ENCODE assay signal across 20 mouse cellular contexts in the genomic region with DNA sequence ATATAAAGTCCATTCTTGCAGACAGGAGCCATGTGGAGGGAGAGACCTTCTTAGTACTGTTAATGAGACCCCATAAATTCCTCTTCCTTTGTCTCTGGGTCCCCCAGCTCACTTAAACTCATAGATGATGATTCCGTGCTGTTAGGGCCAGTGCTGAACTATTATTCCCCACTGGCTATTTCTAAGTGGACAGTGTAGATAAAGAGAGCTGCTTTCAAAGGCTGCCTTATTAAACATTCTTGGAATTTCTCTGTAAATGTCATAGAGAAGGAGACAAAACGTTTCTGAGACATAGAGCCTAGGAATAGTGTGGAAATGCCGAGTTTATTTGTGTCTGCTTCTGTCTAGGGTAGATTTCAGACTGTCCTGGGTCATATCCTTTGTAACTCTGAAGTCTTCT.
"Had no signal": no experiment of that assay in that cellular context is flagged by ENCODE, and none has a peak within 500 bp of the region (broad histone marks: within the 10 kb centered on the region; RNA-seq: fewer than 3 reads in every experiment).

No protein-coding gene starts in this region.

- H3K9ac ChIP-seq: lung, embryonic 14.5 days; midbrain, embryonic 12.5 days; neural tube, embryonic 13.5 days; neural tube, embryonic 15.5 days had no signal

- DNase-seq: lung, adult 18-20 months; lung, embryonic 14.5 days; lung, postnatal 14 days; lung, postnatal 4 days; midbrain, embryonic 14.5 days; retina, postnatal 1 day; right cerebral cortex, adult 18-20 months; right cerebral cortex, postnatal 25 days; right cerebral cortex, postnatal 4 days; spleen, adult 18-20 months; thymus, adult 18-20 months; thymus, postnatal 14 days; thymus, postnatal 36 days had no signal

- ATAC-seq: lung, postnatal 0 days; midbrain, embryonic 16.5 days had no signal

- H3K36me3 ChIP-seq: midbrain, embryonic 10.5 days; midbrain, embryonic 12.5 days; neural tube, embryonic 13.5 days; neural tube, embryonic 15.5 days had no signal

- H3K4me1 ChIP-seq: midbrain, embryonic 10.5 days; midbrain, embryonic 12.5 days; neural tube, embryonic 13.5 days; neural tube, embryonic 15.5 days had no signal

- H3K4me2 ChIP-seq: lung, embryonic 14.5 days; midbrain, embryonic 12.5 days; neural tube, embryonic 13.5 days; neural tube, embryonic 15.5 days had no signal

- H3K4me3 ChIP-seq: midbrain, embryonic 10.5 days; midbrain, embryonic 12.5 days; myocyte; neural tube, embryonic 13.5 days; neural tube, embryonic 15.5 days had no signal

- H3K9me3 ChIP-seq: midbrain, embryonic 10.5 days; midbrain, embryonic 12.5 days; neural tube, embryonic 13.5 days; neural tube, embryonic 15.5 days had no signal

- H3K27me3 ChIP-seq: midbrain, embryonic 12.5 days; neural tube, embryonic 13.5 days; neural tube, embryonic 15.5 days had no signal

- H3K27ac ChIP-seq: midbrain, embryonic 10.5 days; midbrain, embryonic 12.5 days; neural tube, embryonic 13.5 days; neural tube, embryonic 15.5 days had no signal
